Mouse (Mus musculus): ENCODE results near the gene Rpl13.

GRCm38 (mm10) chr8:123135406-123135805 lies 33.3 kb downstream of the Rpl13 start:
- TF ChIP-seq CTCF (conservative IDR thresholded peaks at IDR 0.05; ENCODE audit: low read length) (no peak), NANOG (IDR thresholded peaks at IDR 0.05; ENCODE audit: borderline replicate concordance, low read length) (no peak), POU5F1 (IDR thresholded peaks at IDR 0.05; ENCODE audit: borderline replicate concordance, low read length) (no peak)

Measured in E14TG2a.4 (cell line).